Mouse (Mus musculus) CH12.LX (cell line): ENCODE results near the gene Prep. TPM values are rescaled to one million over a fixed set of nuclear protein-coding genes. Genes with fewer than 3 reads are reported as not detected.

Experiments
- DNase-seq: peaks from one replicate; pipeline ENCODE4 v3.0.0-alpha.2; 2013; ENCODE audit errors: extremely low read depth
- H3K27ac ChIP-seq: 2 replicates; pipeline ENCODE4 v1.5.1; 2012; ENCODE audit warnings: low read depth, mild to moderate bottlenecking, control low read depth, moderate library complexity; ENCODE audit not compliant: insufficient read depth
- H3K27me3 ChIP-seq: replicated peaks from 2 replicates; pipeline ENCODE3; 2012; ENCODE audit warnings: inconsistent platforms
- H3K36me3 ChIP-seq, 2 experiments: replicated peaks in 1 of 2; 2 replicates each; pipeline versions ENCODE3 to v1.6.1; 2012; ENCODE audit warnings: inconsistent platforms in 1 of 2, low read length in 1 of 2, mild to moderate bottlenecking in 1 of 2, mixed read lengths in 1 of 2, moderate library complexity in 1 of 2; ENCODE audit not compliant: control insufficient read depth in 1 of 2, insufficient read depth in 1 of 2
- H3K4me1 ChIP-seq, 2 experiments: 2 replicates each; pipeline ENCODE4 v1.6.1; 2012; ENCODE audit warnings: inconsistent platforms in 1 of 2, moderate library complexity in 1 of 2; ENCODE audit not compliant: insufficient read depth in 2 of 2, control insufficient read depth in 1 of 2
- H3K4me2 ChIP-seq: 2 replicates; pipeline ENCODE4 v1.6.1; 2012; ENCODE audit warnings: low read depth, mild to moderate bottlenecking, control low read depth; ENCODE audit not compliant: poor library complexity, insufficient read depth, severe bottlenecking
- H3K4me3 ChIP-seq, 3 experiments: fragments of 150-350 bp in 1 of 3; sonication (generic) in 1 of 3; replicated peaks in 1 of 3; 2 replicates each; pipeline versions ENCODE3 to v1.5.1; 2011 to 2012; ENCODE audit warnings: low read depth in 2 of 3, low read length in 2 of 3, mild to moderate bottlenecking in 2 of 3, moderate library complexity in 2 of 3, control low read depth in 1 of 3, improper control_type of control experiment in 1 of 3, inconsistent platforms in 1 of 3, mixed read lengths in 1 of 3; ENCODE audit not compliant: poor library complexity in 1 of 3
- H3K79me2 ChIP-seq: replicated peaks from 2 replicates; pipeline ENCODE4 v1.6.1; 2012; ENCODE audit warnings: mild to moderate bottlenecking, moderate library complexity; ENCODE audit not compliant: control insufficient read depth, poor library complexity, insufficient read depth, severe bottlenecking; ENCODE audit errors: extremely low read depth
- H3K9ac ChIP-seq: 2 replicates; pipeline ENCODE4 v1.6.1; 2012; ENCODE audit warnings: low read depth, mild to moderate bottlenecking, control low read depth, moderate library complexity; ENCODE audit not compliant: insufficient read depth
- H3K9me3 ChIP-seq: replicated peaks from 2 replicates; pipeline ENCODE3; 2012; ENCODE audit warnings: low read length, inconsistent platforms, mixed read lengths
- BHLHE40 ChIP-seq: IDR thresholded peaks from 2 replicates; pipeline ENCODE4 v1.6.1; 2011; ENCODE audit warnings: mild to moderate bottlenecking, low read depth, low read length, improper control_type of control experiment
- E2F4 ChIP-seq: IDR thresholded peaks from 2 replicates; pipeline ENCODE4 v1.6.1; 2011; ENCODE audit warnings: low read depth, low read length, improper control_type of control experiment; ENCODE audit not compliant: insufficient replicate concordance
- ELF1 ChIP-seq: IDR thresholded peaks from 2 replicates; pipeline ENCODE4 v1.6.1; 2014; ENCODE audit warnings: low read depth, mild to moderate bottlenecking, inconsistent platforms, low read length, improper control_type of control experiment
- EP300 ChIP-seq: IDR thresholded peaks from 2 replicates; pipeline ENCODE4 v1.6.1; 2011; ENCODE audit warnings: low read length, improper control_type of control experiment
- ETS1 ChIP-seq: conservative IDR thresholded peaks from 2 replicates; pipeline ENCODE4 v1.6.1; 2012; ENCODE audit warnings: low read depth, mild to moderate bottlenecking, inconsistent platforms, low read length, improper control_type of control experiment, moderate library complexity
- GABPA ChIP-seq: IDR thresholded peaks from 2 replicates; pipeline ENCODE4 v1.6.1; 2012; ENCODE audit warnings: low read depth, low read length, improper control_type of control experiment, inconsistent platforms; ENCODE audit not compliant: insufficient replicate concordance
- HCFC1 ChIP-seq: IDR thresholded peaks from 2 replicates; pipeline ENCODE4 v1.6.1; 2012; ENCODE audit warnings: low read depth, mild to moderate bottlenecking, inconsistent platforms, low read length, improper control_type of control experiment
- JUN ChIP-seq: IDR thresholded peaks from 2 replicates; pipeline ENCODE4 v1.6.1; 2011; ENCODE audit warnings: low read depth, mild to moderate bottlenecking, low read length, improper control_type of control experiment, moderate library complexity; ENCODE audit not compliant: insufficient read depth
- MAX ChIP-seq: IDR thresholded peaks from 2 replicates; pipeline ENCODE4 v1.6.1; 2011; ENCODE audit warnings: low read length, improper control_type of control experiment
- MYC ChIP-seq: IDR thresholded peaks from 2 replicates; pipeline ENCODE4 v1.6.1; 2011; ENCODE audit warnings: low read depth, mild to moderate bottlenecking, improper control_type of control experiment, low read length
- NRF1 ChIP-seq: IDR thresholded peaks from 2 replicates; pipeline ENCODE4 v1.6.1; 2014; ENCODE audit warnings: low read depth, mild to moderate bottlenecking, inconsistent platforms, low read length, improper control_type of control experiment, moderate library complexity
- POLR2AphosphoS2 ChIP-seq: IDR thresholded peaks from 2 replicates; pipeline ENCODE4 v1.6.1; 2011; ENCODE audit warnings: low read depth, low read length, improper control_type of control experiment
- RCOR1 ChIP-seq: conservative IDR thresholded peaks from 2 replicates; pipeline ENCODE4 v1.6.1; 2012; ENCODE audit warnings: low read depth, mild to moderate bottlenecking, inconsistent platforms, low read length, improper control_type of control experiment
- SIN3A ChIP-seq: IDR thresholded peaks from 2 replicates; pipeline ENCODE4 v1.6.1; 2012; ENCODE audit warnings: low read length, improper control_type of control experiment, inconsistent platforms
- TBP ChIP-seq: conservative IDR thresholded peaks from 2 replicates; pipeline ENCODE4 v1.6.1; 2011; ENCODE audit warnings: low read depth, low read length, improper control_type of control experiment
- USF1 ChIP-seq: IDR thresholded peaks from 2 replicates; pipeline ENCODE4 v1.6.1; 2014; ENCODE audit warnings: low read depth, mild to moderate bottlenecking, inconsistent platforms, low read length, improper control_type of control experiment
- ZC3H11A ChIP-seq: IDR thresholded peaks from 2 replicates; pipeline ENCODE4 v1.6.1; 2012; ENCODE audit warnings: low read depth, mild to moderate bottlenecking, inconsistent platforms, low read length, improper control_type of control experiment
- dilution Hi-C: fragments of 300-500 bp; cut with MboI; formaldehyde crosslinking; loops from 2 replicates; pipeline ENCODE4 v1.14.3; 2020; ENCODE audit warnings: low sequenced_read_pairs; ENCODE audit not compliant: extremely low pct_unique_long_range_greater_than_20kb, extremely low pct_ligation_motif_present
- in situ Hi-C: fragments of 300-500 bp; cut with MboI; formaldehyde crosslinking; loops from 3 replicates; pipeline ENCODE4 v1.14.3; 2019; ENCODE audit warnings: low sequenced_read_pairs, low pct_ligation_motif_present, low pct_unique_long_range_greater_than_20kb, mixed read lengths
- polyA plus RNA-seq: library from polyadenylated mRNA; unstranded; fragments of >175 nt; gene quantifications from 2 replicates; pipeline ENCODE4 v1.2.1, GENCODE M21; 2012; ENCODE audit warnings: low read depth; ENCODE audit not compliant: insufficient read length
- total RNA-seq, 2 experiments: library from RNA; depleted of rRNA; stranded (reverse); fragments of 300-350 nt in 1 of 2; fragments of >200 nt in 1 of 2; gene quantifications; 2 replicates each; pipeline ENCODE4 v1.2.3; 2012 to 2014

The Prep gene
- total and polyA plus RNA-seq, 3 experiments: 17.6 to 28.2 (median 25.7) TPM

- DNase-seq: no peak
- H3K27ac ChIP-seq: peak overlapping the region; percentile 36; the same call in 1 of the 2 replicates
- H3K4me2 ChIP-seq: peak overlapping the region; percentile 72
- H3K36me3 ChIP-seq: no peaks in the 10 kb centered on the region
- no peaks in the 10 kb centered on the region for H3K9me3 ChIP-seq
- H3K27me3 ChIP-seq: no peaks in the 10 kb centered on the region
- no peak overlapping the region for H3K4me3 ChIP-seq
- peak overlapping the region; percentile 35 for H3K9ac ChIP-seq
- peaks cover 0 to 12% of the 10 kb centered on the region in 2 experiments; a peak in 1 of 4 replicates for H3K4me1 ChIP-seq
- H3K79me2 ChIP-seq: no peaks in the 10 kb centered on the region
- TF ChIP-seq EP300 (peak; percentile 7; the same call in 1 of the 2 replicates), POLR2AphosphoS2 (no peak), GABPA (no peak), USF1 (no peak), RCOR1 (no peak), NRF1 (no peak), ZC3H11A (no peak), JUN (no peak), SIN3A (no peak), TBP (0 out of 2 replicates have a peak, but pooled peaks have one; percentile 10), HCFC1 (no peak; the same call in 1 of the 2 replicates), ETS1 (peak; percentile 28; the same call in 1 of the 2 replicates), E2F4 (no peak)
- TF ChIP-seq, all 38 proteins: peak for 3
- in situ Hi-C loops: loop anchor here (25.0 kb wide), 1 partner anchor 258 kb away; no protein-coding TSS in a partner anchor
- dilution Hi-C loops: no loop called here
Observed at GRCm38 (mm10) chr10:45019849-45020248, 47.2 kb upstream of the Prep start.

DNA sequence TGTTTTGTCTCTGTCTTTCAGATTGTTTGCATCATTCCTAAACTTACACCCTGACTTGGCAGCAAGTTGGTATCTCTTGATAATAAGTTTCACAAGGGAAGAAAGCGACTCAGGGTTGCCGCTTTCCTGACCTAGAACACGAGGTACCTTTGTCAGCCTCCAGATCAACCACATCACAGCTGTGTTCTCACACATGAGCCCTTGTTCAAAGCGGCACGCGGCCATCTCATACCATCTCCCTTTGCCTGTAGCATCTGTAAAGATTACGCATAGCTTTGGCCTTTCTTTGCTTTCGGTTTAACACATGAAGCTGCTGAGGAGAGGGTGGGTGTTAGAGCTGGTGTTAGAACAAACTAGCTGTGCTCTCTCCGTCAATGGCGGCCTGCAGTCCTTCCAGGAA, 46.7 kb upstream of the Prep start:
- no peak for TF ChIP-seq ELF1
- 0 out of 2 replicates have a peak, but pooled peaks have one; percentile 19 for TF ChIP-seq BHLHE40
- TF ChIP-seq ETS1: no peak
- no peak; the same call in 1 of the 2 replicates for TF ChIP-seq MAX
- TF ChIP-seq MYC: no peak
- in situ Hi-C loops (loop anchor here (25.0 kb wide), 1 partner anchor 258 kb away; no protein-coding TSS in a partner anchor), dilution Hi-C loops (no loop called here)
- Histone ChIP-seq H3K9me3 (no peaks in the 10 kb centered on the region), H3K4me1 (peaks cover 0 to 12% of the 10 kb centered on the region in 2 experiments; a peak in 1 of 4 replicates), H3K4me3 (no peak overlapping the region), H3K27ac (no peak overlapping the region), H3K79me2 (no peaks in the 10 kb centered on the region), H3K36me3 (no peaks in the 10 kb centered on the region), H3K9ac (peak overlapping the region; percentile 35; the same call in 1 of the 2 replicates), H3K4me2 (peak overlapping the region; percentile 72), H3K27me3 (no peaks in the 10 kb centered on the region)
- DNase-seq: no peak
